Mouse (Mus musculus): Measurements from ENCODE around the gene Cdca3. TPM values are rescaled to one million over a fixed set of nuclear protein-coding genes. Genes with fewer than 3 reads are reported as not detected.
"Not testable (repeated sequence)": the region's sequence is repeated elsewhere in the genome, so short reads cannot be mapped to it uniquely, and the experiment has no call there.

Cdca3 gene
- polyA plus RNA-seq, 1 experiment: 218 TPM

GRCm38 (mm10) chr6:124790121-124790520 is 39.2 kb upstream of the Cdca3 start:
- Histone ChIP-seq H3K27me3 (ENCODE audit: control insufficient read depth, insufficient read depth, low read length) (no peaks in the 10 kb centered on the region), H3K4me1 (ENCODE audit: control insufficient read depth, insufficient read depth, low read length) (no peaks in the 10 kb centered on the region), H3K4me3 (ENCODE audit: control insufficient read depth, low read depth, low read length) (no peak overlapping the region), H3K36me3 (ENCODE audit: control insufficient read depth, insufficient read depth, low read length) (no peaks in the 10 kb centered on the region), H3K27ac (ENCODE audit: control insufficient read depth, insufficient read depth, low read depth, low read length) (no peak overlapping the region)
- TF ChIP-seq CTCF (IDR thresholded peaks at IDR 0.05; ENCODE audit: control insufficient read depth, insufficient read depth, insufficient replicate concordance, low read depth, low read length): no peak
- no peak for TF ChIP-seq POLR2A (IDR thresholded peaks at IDR 0.05; ENCODE audit: control insufficient read depth, low read depth, low read length)

GRCm38 (mm10) chr6:124791911-124792310 is 37.4 kb upstream of the Cdca3 start:
- H3K27me3 ChIP-seq (ENCODE audit: control insufficient read depth, insufficient read depth, low read length): no peaks in the 10 kb centered on the region
- no peaks in the 10 kb centered on the region for H3K36me3 ChIP-seq (ENCODE audit: control insufficient read depth, insufficient read depth, low read length)
- H3K4me3 ChIP-seq (ENCODE audit: control insufficient read depth, low read depth, low read length): no peak overlapping the region
- no peaks in the 10 kb centered on the region for H3K4me1 ChIP-seq (ENCODE audit: control insufficient read depth, insufficient read depth, low read length)
- H3K27ac ChIP-seq (ENCODE audit: control insufficient read depth, insufficient read depth, low read depth, low read length): no peak overlapping the region
- no peak for TF ChIP-seq POLR2A (IDR thresholded peaks at IDR 0.05; ENCODE audit: control insufficient read depth, low read depth, low read length)
- TF ChIP-seq CTCF (IDR thresholded peaks at IDR 0.05; ENCODE audit: control insufficient read depth, insufficient read depth, insufficient replicate concordance, low read depth, low read length): no peak

GRCm38 (mm10) chr6:124795781-124796180 is 33.6 kb upstream of the Cdca3 start:
- TF ChIP-seq CTCF (IDR thresholded peaks at IDR 0.05; ENCODE audit: control insufficient read depth, insufficient read depth, insufficient replicate concordance, low read depth, low read length): no peak
- no peak for TF ChIP-seq POLR2A (IDR thresholded peaks at IDR 0.05; ENCODE audit: control insufficient read depth, low read depth, low read length)
- Histone ChIP-seq H3K4me3 (ENCODE audit: control insufficient read depth, low read depth, low read length) (no peak overlapping the region), H3K36me3 (ENCODE audit: control insufficient read depth, insufficient read depth, low read length) (no peaks in the 10 kb centered on the region), H3K27ac (ENCODE audit: control insufficient read depth, insufficient read depth, low read depth, low read length) (no peak overlapping the region), H3K27me3 (ENCODE audit: control insufficient read depth, insufficient read depth, low read length) (no peaks in the 10 kb centered on the region), H3K4me1 (ENCODE audit: control insufficient read depth, insufficient read depth, low read length) (no peaks in the 10 kb centered on the region)

GRCm38 (mm10) chr6:124796200-124796599 is 33.1 kb upstream of the Cdca3 start:
- H3K27me3 ChIP-seq (ENCODE audit: control insufficient read depth, insufficient read depth, low read length): no peaks in the 10 kb centered on the region
- no peaks in the 10 kb centered on the region for H3K4me1 ChIP-seq (ENCODE audit: control insufficient read depth, insufficient read depth, low read length)
- no peak overlapping the region for H3K27ac ChIP-seq (ENCODE audit: control insufficient read depth, insufficient read depth, low read depth, low read length)
- H3K4me3 ChIP-seq (ENCODE audit: control insufficient read depth, low read depth, low read length): no peak overlapping the region
- H3K36me3 ChIP-seq (ENCODE audit: control insufficient read depth, insufficient read depth, low read length): no peaks in the 10 kb centered on the region
- TF ChIP-seq POLR2A (IDR thresholded peaks at IDR 0.05; ENCODE audit: control insufficient read depth, low read depth, low read length) (no peak), CTCF (IDR thresholded peaks at IDR 0.05; ENCODE audit: control insufficient read depth, insufficient read depth, insufficient replicate concordance, low read depth, low read length) (no peak)

GRCm38 (mm10) chr6:124802400-124802799 is 26.9 kb upstream of the Cdca3 start:
- H3K27ac ChIP-seq (ENCODE audit: control insufficient read depth, insufficient read depth, low read depth, low read length); H3K4me3 ChIP-seq (ENCODE audit: control insufficient read depth, low read depth, low read length); H3K36me3 ChIP-seq (ENCODE audit: control insufficient read depth, insufficient read depth, low read length); H3K27me3 ChIP-seq (ENCODE audit: control insufficient read depth, insufficient read depth, low read length): not testable (repeated sequence)
- H3K4me1 ChIP-seq (ENCODE audit: control insufficient read depth, insufficient read depth, low read length): peaks cover 11% of the 10 kb centered on the region

- no peaks in the 10 kb centered on the region for H3K27me3 ChIP-seq (ENCODE audit: control insufficient read depth, insufficient read depth, low read length)
- H3K4me3 ChIP-seq (ENCODE audit: control insufficient read depth, low read depth, low read length): no peak overlapping the region
- H3K4me1 ChIP-seq (ENCODE audit: control insufficient read depth, insufficient read depth, low read length): peaks cover 11% of the 10 kb centered on the region
- no peak overlapping the region for H3K27ac ChIP-seq (ENCODE audit: control insufficient read depth, insufficient read depth, low read depth, low read length)
- H3K36me3 ChIP-seq (ENCODE audit: control insufficient read depth, insufficient read depth, low read length): no peaks in the 10 kb centered on the region
- TF ChIP-seq POLR2A (IDR thresholded peaks at IDR 0.05; ENCODE audit: control insufficient read depth, low read depth, low read length) (no peak), CTCF (IDR thresholded peaks at IDR 0.05; ENCODE audit: control insufficient read depth, insufficient read depth, insufficient replicate concordance, low read depth, low read length) (no peak)
Measured at GRCm38 (mm10) chr6:124803061-124803460, 26.3 kb upstream of the Cdca3 start.

- H3K4me1 ChIP-seq (ENCODE audit: control insufficient read depth, insufficient read depth, low read length): peaks cover 16% of the 10 kb centered on the region
- H3K27ac ChIP-seq (ENCODE audit: control insufficient read depth, insufficient read depth, low read depth, low read length); H3K27me3 ChIP-seq (ENCODE audit: control insufficient read depth, insufficient read depth, low read length); H3K36me3 ChIP-seq (ENCODE audit: control insufficient read depth, insufficient read depth, low read length); H3K4me3 ChIP-seq (ENCODE audit: control insufficient read depth, low read depth, low read length): not testable (repeated sequence)
Measured at GRCm38 (mm10) chr6:124803691-124804090, 25.7 kb upstream of the Cdca3 start.

GRCm38 (mm10) chr6:124804341-124804740 is 25.0 kb upstream of the Cdca3 start:
- TF ChIP-seq POLR2A (IDR thresholded peaks at IDR 0.05; ENCODE audit: control insufficient read depth, low read depth, low read length): no peak
- no peak for TF ChIP-seq CTCF (IDR thresholded peaks at IDR 0.05; ENCODE audit: control insufficient read depth, insufficient read depth, insufficient replicate concordance, low read depth, low read length)
- H3K27me3 ChIP-seq (ENCODE audit: control insufficient read depth, insufficient read depth, low read length): no peaks in the 10 kb centered on the region
- H3K36me3 ChIP-seq (ENCODE audit: control insufficient read depth, insufficient read depth, low read length): no peaks in the 10 kb centered on the region; the same call in 1 of the 2 replicates
- peak overlapping the region; percentile 93 for H3K4me3 ChIP-seq (ENCODE audit: control insufficient read depth, low read depth, low read length)
- no peak overlapping the region for H3K27ac ChIP-seq (ENCODE audit: control insufficient read depth, insufficient read depth, low read depth, low read length)
- H3K4me1 ChIP-seq (ENCODE audit: control insufficient read depth, insufficient read depth, low read length): peaks cover 22% of the 10 kb centered on the region

All from testis, adult 2 months (tissue).